Mouse (Mus musculus) left cerebral cortex, postnatal 25 days (tissue): ENCODE results near the gene Atg10. TPM values are rescaled to one million over a fixed set of nuclear protein-coding genes. Genes with fewer than 3 reads are reported as not detected.
A peak's percentile ranks its signal among the peaks of the same experiment; 100 is the strongest.

ENCODE experiments used
- DNase-seq, 2 experiments: peaks; one replicate each; pipeline ENCODE4 v3.0.0; 2022; ENCODE audit warnings: low spot score in 2 of 2, mixed read lengths in 1 of 2
- intact Hi-C: fragments of 180-260 bp; cut with DNase I; formaldehyde crosslinking; loops from one replicate; pipeline ENCODE4 v1.15.1; 2025
- total RNA-seq, 2 experiments: library from RNA; stranded (reverse); gene quantifications; 2 replicates each; pipeline ENCODE4 v1.2.3; 2021

The Atg10 gene
- total RNA-seq, 2 experiments from 2014 or later = 14.3 TPM

- intact Hi-C loops = no loop called here
- DNase-seq = peak in 1 of 2 experiments; percentile 8
Measured at GRCm38 (mm10) chr13:91179174-91179899, 44.4 kb downstream of the Atg10 start.

GRCm38 (mm10) chr13:91178428-91179160 is 45.2 kb downstream of the Atg10 start:
- peak; percentile 33 to 53 for DNase-seq
- intact Hi-C loops = no loop called here

GRCm38 (mm10) chr13:91175347-91175746 is 48.4 kb downstream of the Atg10 start:
- intact Hi-C loops = no loop called here
- no peak for DNase-seq

- intact Hi-C loops = no loop called here
- DNase-seq = no peak
Measured at GRCm38 (mm10) chr13:91171766-91172491, 51.8 kb downstream of the Atg10 start.

- DNase-seq = no peak
- intact Hi-C loops = no loop called here
Measured at GRCm38 (mm10) chr13:91171205-91171604, 52.6 kb downstream of the Atg10 start.

GRCm38 (mm10) chr13:91169529-91170319 is 54.0 kb downstream of the Atg10 start:
- DNase-seq = peak; percentile 10 to 39
- intact Hi-C loops = loop anchor here (5.0 kb wide), 1 partner anchor 198 kb away; no protein-coding TSS in a partner anchor

- no peak for DNase-seq
- intact Hi-C loops = loop anchor here (5.0 kb wide), 1 partner anchor 199 kb away; no protein-coding TSS in a partner anchor
Measured at GRCm38 (mm10) chr13:91168486-91168885, 55.3 kb downstream of the Atg10 start.

- no peak for DNase-seq
- intact Hi-C loops = loop anchor here (5.0 kb wide), 1 partner anchor 200 kb away; no protein-coding TSS in a partner anchor
Measured at GRCm38 (mm10) chr13:91167561-91167960, 56.2 kb downstream of the Atg10 start.

- no peak for DNase-seq
- intact Hi-C loops = loop anchor here (5.0 kb wide), 1 partner anchor 201 kb away; no protein-coding TSS in a partner anchor
Measured at GRCm38 (mm10) chr13:91166286-91166685, 57.5 kb downstream of the Atg10 start.

- DNase-seq = peak; percentile 32 to 85
- intact Hi-C loops = loop anchor here (5.0 kb wide), 1 partner anchor 202 kb away; no protein-coding TSS in a partner anchor
Measured at GRCm38 (mm10) chr13:91165200-91165599, 58.6 kb downstream of the Atg10 start.

- intact Hi-C loops = no loop called here
- no peak for DNase-seq
Measured at GRCm38 (mm10) chr13:91163292-91163691, 60.5 kb downstream of the Atg10 start.

GRCm38 (mm10) chr13:91162452-91162851 is 61.3 kb downstream of the Atg10 start:
- DNase-seq = no peak
- intact Hi-C loops = no loop called here

GRCm38 (mm10) chr13:91160616-91161015 is 63.2 kb downstream of the Atg10 start:
- intact Hi-C loops = no loop called here
- no peak for DNase-seq

GRCm38 (mm10) chr13:91159881-91160280 is 63.9 kb downstream of the Atg10 start:
- DNase-seq = no peak
- intact Hi-C loops = no loop called here

- no peak for DNase-seq
- intact Hi-C loops = no loop called here
Measured at GRCm38 (mm10) chr13:91157941-91158340, 65.8 kb downstream of the Atg10 start.

- intact Hi-C loops = no loop called here
- no peak for DNase-seq
Measured at GRCm38 (mm10) chr13:91157429-91157828, 66.3 kb downstream of the Atg10 start.

GRCm38 (mm10) chr13:91156949-91157348 is 66.8 kb downstream of the Atg10 start:
- DNase-seq = no peak
- intact Hi-C loops = no loop called here

- intact Hi-C loops = no loop called here
- DNase-seq = no peak
Measured at GRCm38 (mm10) chr13:91156308-91156707, 67.5 kb downstream of the Atg10 start.
